Mouse (Mus musculus): ENCODE measurements around the gene Spata2.

Gene Spata2

GRCm38 (mm10) chr2:167508569-167508968, 15.9 kb upstream of the Spata2 start:
- DNase-seq: no peak

GRCm38 (mm10) chr2:167507719-167508385, 15.2 kb upstream of the Spata2 start:
- DNase-seq: no peak

- no peak for DNase-seq
These were observed 14.0 kb upstream of the Spata2 start for GRCm38 (mm10) chr2:167506546-167507260.

- no peak for DNase-seq
These were observed 12.4 kb upstream of the Spata2 start for GRCm38 (mm10) chr2:167505127-167505526.

GRCm38 (mm10) chr2:167503896-167504349, 11.2 kb upstream of the Spata2 start:
- DNase-seq: peak; percentile 68 to 79

- peak; percentile 96 for DNase-seq
These were observed 10.7 kb upstream of the Spata2 start for GRCm38 (mm10) chr2:167503253-167503895.

- DNase-seq: no peak
These were observed 10.0 kb upstream of the Spata2 start for GRCm38 (mm10) chr2:167502554-167503252.

- peak; percentile 67 to 73 for DNase-seq
These were observed 4.6 kb upstream of the Spata2 start for GRCm38 (mm10) chr2:167497272-167497671.

- no peak for DNase-seq
These were observed 3.8 kb upstream of the Spata2 start for GRCm38 (mm10) chr2:167496437-167496836.

GRCm38 (mm10) chr2:167491757-167492708, 654 bp downstream of the Spata2 start, which contains the start of gene Rnf114:
TSS of gene Rnf114 (plus strand) at chr2:167492645.
- DNase-seq: peak; percentile 45 to 67

- DNase-seq: no peak
These were observed 1.7 kb downstream of the Spata2 start for GRCm38 (mm10) chr2:167490813-167491525.

GRCm38 (mm10) chr2:167487994-167488393, 4.7 kb downstream of the Spata2 start:
- DNase-seq: no peak

- no peak for DNase-seq
These were observed 5.1 kb downstream of the Spata2 start for GRCm38 (mm10) chr2:167487551-167487950.

- DNase-seq: no peak
These were observed 6.1 kb downstream of the Spata2 start for GRCm38 (mm10) chr2:167486573-167486972.

GRCm38 (mm10) chr2:167485501-167486377, 6.9 kb downstream of the Spata2 start:
- peak in 1 of 2 experiments; percentile 26 for DNase-seq

GRCm38 (mm10) chr2:167484932-167485331, 7.8 kb downstream of the Spata2 start:
- DNase-seq: no peak

- no peak for DNase-seq
These were observed 8.8 kb downstream of the Spata2 start for GRCm38 (mm10) chr2:167483827-167484410.

- DNase-seq: no peak
These were observed 9.4 kb downstream of the Spata2 start for GRCm38 (mm10) chr2:167483081-167483826.

GRCm38 (mm10) chr2:167482681-167483080, 10.0 kb downstream of the Spata2 start:
- DNase-seq: no peak
